Mouse (Mus musculus): Measurements from ENCODE around the gene Nif3l1. TPM values are rescaled to one million over a fixed set of nuclear protein-coding genes. Genes with fewer than 3 reads are reported as not detected.

Nif3l1 gene
- total and polyA plus RNA-seq, 3 experiments = 28.5 to 32.8 TPM; not detected in 1

DNA sequence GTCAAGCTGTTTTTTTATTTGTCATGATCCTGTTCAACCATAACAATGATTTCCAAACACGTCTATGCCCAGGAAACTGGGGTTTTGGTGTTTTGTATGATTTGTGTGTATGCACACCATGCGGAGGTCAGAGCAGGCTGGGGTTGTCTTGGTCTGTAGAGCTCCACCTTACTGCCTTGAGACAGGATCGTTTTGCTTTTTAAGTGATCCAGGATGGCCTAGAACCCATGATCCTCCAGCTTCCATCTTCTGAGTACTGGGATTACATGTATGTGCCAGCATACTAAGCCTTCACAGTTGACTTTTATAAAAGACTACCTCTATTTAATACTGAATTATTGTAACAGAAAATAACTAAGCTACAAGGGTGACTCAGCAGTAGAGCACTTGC lies 34.8 kb upstream of the Nif3l1 start:
- Histone ChIP-seq H3K27ac (ENCODE audit: control insufficient read depth, low read depth, low read length) (no peak overlapping the region), H3K27me3 (ENCODE audit: control insufficient read depth in 1 of 2, insufficient read depth in 2 of 2, low read length in 2 of 2) (no peaks in the 10 kb centered on the region), H3K4me1 (ENCODE audit: control insufficient read depth in 1 of 2, insufficient read depth in 2 of 2, low read length in 2 of 2) (no peaks in the 10 kb centered on the region), H3K4me3 (ENCODE audit: control insufficient read depth in 1 of 2, insufficient read depth in 1 of 2, low read depth in 2 of 2, low read length in 2 of 2) (no peak overlapping the region), H3K9ac (ENCODE audit: control insufficient read depth, low read depth, low read length, poor library complexity, severe bottlenecking) (no peak overlapping the region), H3K9me3 (replicated peaks; ENCODE audit: insufficient read depth, low read length) (no peaks in the 10 kb centered on the region), H3K79me2 (ENCODE audit: control insufficient read depth, insufficient read depth, low read length, poor library complexity) (no peaks in the 10 kb centered on the region), H3K36me3 (ENCODE audit: control insufficient read depth in 1 of 2, insufficient read depth in 2 of 2, low read length in 2 of 2) (peaks cover 0 to 32% of the 10 kb centered on the region in 2 experiments; a peak in 2 of 4 replicates)
- DNase-seq (ENCODE audit: low read depth, low spot score) = no peak
- TF ChIP-seq EP300 (IDR thresholded peaks at IDR 0.05; ENCODE audit: low read depth in 1 of 2, low read length in 2 of 2) (no peak), MAFK (IDR thresholded peaks at IDR 0.05; ENCODE audit: borderline replicate concordance, low read depth, low read length) (no peak), USF2 (IDR thresholded peaks at IDR 0.05; ENCODE audit: borderline replicate concordance in 1 of 2, insufficient read depth in 1 of 2, low read depth in 1 of 2, low read length in 2 of 2) (no peak), GABPA (IDR thresholded peaks at IDR 0.05; ENCODE audit: low read depth, low read length) (no peak), JUND (IDR thresholded peaks at IDR 0.05; ENCODE audit: low read depth, low read length) (no peak), KAT2A (conservative IDR thresholded peaks at IDR 0.05; ENCODE audit: low read depth, low read length) (no peak), MXI1 (IDR thresholded peaks at IDR 0.05; ENCODE audit: low read depth, low read length) (no peak), ZMIZ1 (IDR thresholded peaks at IDR 0.05; ENCODE audit: low read depth, low read length) (no peak), CTCF (IDR thresholded peaks at IDR 0.05 in 2 of 3, conservative IDR thresholded peaks at IDR 0.05 in 1 of 3; ENCODE audit: control insufficient read depth in 1 of 3, insufficient read depth in 1 of 3, low read depth in 2 of 3, low read length in 3 of 3, poor library complexity in 1 of 3, severe bottlenecking in 1 of 3) (no peak), NELFE (IDR thresholded peaks at IDR 0.05; ENCODE audit: low read depth, low read length) (no peak), SIN3A (IDR thresholded peaks at IDR 0.05; ENCODE audit: low read length) (no peak)

GRCm38 (mm10) chr1:58410776-58411175 lies 34.2 kb upstream of the Nif3l1 start:
- no peak overlapping the region for H3K27ac ChIP-seq (ENCODE audit: control insufficient read depth, low read depth, low read length)
- no peaks in the 10 kb centered on the region for H3K4me1 ChIP-seq (ENCODE audit: control insufficient read depth in 1 of 2, insufficient read depth in 2 of 2, low read length in 2 of 2)
- H3K4me3 ChIP-seq (ENCODE audit: control insufficient read depth in 1 of 2, insufficient read depth in 1 of 2, low read depth in 2 of 2, low read length in 2 of 2) = no peak overlapping the region
- H3K9ac ChIP-seq (ENCODE audit: control insufficient read depth, low read depth, low read length, poor library complexity, severe bottlenecking) = no peak overlapping the region
- no peaks in the 10 kb centered on the region for H3K79me2 ChIP-seq (ENCODE audit: control insufficient read depth, insufficient read depth, low read length, poor library complexity)
- no peak for DNase-seq (ENCODE audit: low read depth, low spot score)
- TF ChIP-seq EP300 (IDR thresholded peaks at IDR 0.05; ENCODE audit: low read depth in 1 of 2, low read length in 2 of 2) = no peak
- TF ChIP-seq BHLHE40 (IDR thresholded peaks at IDR 0.05; ENCODE audit: borderline replicate concordance, low read depth, low read length) = no peak
- TF ChIP-seq MYC (IDR thresholded peaks at IDR 0.05; ENCODE audit: low read depth, low read length) = no peak
- H3K36me3 ChIP-seq (ENCODE audit: control insufficient read depth in 1 of 2, insufficient read depth in 2 of 2, low read length in 2 of 2) = peaks cover 0 to 35% of the 10 kb centered on the region in 2 experiments; a peak in 3 of 4 replicates
- no peaks in the 10 kb centered on the region for H3K9me3 ChIP-seq (replicated peaks; ENCODE audit: insufficient read depth, low read length)
- H3K27me3 ChIP-seq (ENCODE audit: control insufficient read depth in 1 of 2, insufficient read depth in 2 of 2, low read length in 2 of 2) = no peaks in the 10 kb centered on the region

DNA sequence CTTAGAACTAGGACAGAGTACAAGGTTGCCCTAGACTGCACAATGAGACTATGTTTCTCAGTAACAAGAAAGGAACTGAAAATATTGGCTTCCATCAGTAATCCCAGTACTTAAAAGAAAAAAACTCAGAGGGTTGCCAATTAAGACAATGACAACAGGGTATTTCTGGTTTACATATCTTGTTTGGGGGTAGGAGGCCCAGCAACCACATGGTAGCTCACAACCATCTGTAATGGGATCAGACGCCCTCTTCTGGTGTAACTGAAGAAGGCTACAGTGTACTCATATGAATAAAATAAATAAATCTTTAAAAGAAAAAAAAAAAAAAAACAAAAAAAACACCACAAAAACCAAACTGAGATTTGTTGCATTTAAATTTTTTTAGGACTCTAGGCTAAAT lies 29.5 kb upstream of the Nif3l1 start:
- no peaks in the 10 kb centered on the region for H3K9me3 ChIP-seq (replicated peaks; ENCODE audit: insufficient read depth, low read length)
- H3K27me3 ChIP-seq (ENCODE audit: control insufficient read depth in 1 of 2, insufficient read depth in 2 of 2, low read length in 2 of 2) = no peaks in the 10 kb centered on the region
- no peaks in the 10 kb centered on the region for H3K4me1 ChIP-seq (ENCODE audit: control insufficient read depth in 1 of 2, insufficient read depth in 2 of 2, low read length in 2 of 2)
- H3K36me3 ChIP-seq (ENCODE audit: control insufficient read depth in 1 of 2, insufficient read depth in 2 of 2, low read length in 2 of 2) = peaks cover 8 to 70% of the 10 kb centered on the region in 2 experiments
- DNase-seq (ENCODE audit: low read depth, low spot score) = no peak
- H3K79me2 ChIP-seq (ENCODE audit: control insufficient read depth, insufficient read depth, low read length, poor library complexity) = peaks cover 8% of the 10 kb centered on the region; the same call in 1 of the 2 replicates
- no peak overlapping the region for H3K27ac ChIP-seq (ENCODE audit: control insufficient read depth, low read depth, low read length)
- H3K4me3 ChIP-seq (ENCODE audit: control insufficient read depth in 1 of 2, insufficient read depth in 1 of 2, low read depth in 2 of 2, low read length in 2 of 2) = no peak overlapping the region
- H3K9ac ChIP-seq (ENCODE audit: control insufficient read depth, low read depth, low read length, poor library complexity, severe bottlenecking) = no peak overlapping the region
- no peak for TF ChIP-seq CTCF (IDR thresholded peaks at IDR 0.05 in 2 of 3, conservative IDR thresholded peaks at IDR 0.05 in 1 of 3; ENCODE audit: control insufficient read depth in 1 of 3, insufficient read depth in 1 of 3, low read depth in 2 of 3, low read length in 3 of 3, poor library complexity in 1 of 3, severe bottlenecking in 1 of 3)
- TF ChIP-seq CHD2 (IDR thresholded peaks at IDR 0.05; ENCODE audit: low read length) = no peak
- TF ChIP-seq KAT2A (conservative IDR thresholded peaks at IDR 0.05; ENCODE audit: low read depth, low read length) = no peak
- no peak for TF ChIP-seq MAFK (IDR thresholded peaks at IDR 0.05; ENCODE audit: borderline replicate concordance, low read depth, low read length)
- no peak for TF ChIP-seq POLR2AphosphoS2 (IDR thresholded peaks at IDR 0.05; ENCODE audit: low read length)
- TF ChIP-seq SIN3A (IDR thresholded peaks at IDR 0.05; ENCODE audit: low read length) = no peak
- TF ChIP-seq MAX (IDR thresholded peaks at IDR 0.05; ENCODE audit: low read length) = no peak
- TF ChIP-seq BHLHE40 (IDR thresholded peaks at IDR 0.05; ENCODE audit: borderline replicate concordance, low read depth, low read length) = no peak
- no peak for TF ChIP-seq USF1 (IDR thresholded peaks at IDR 0.05; ENCODE audit: low read depth, low read length)
- no peak for TF ChIP-seq POLR2AphosphoS5 (IDR thresholded peaks at IDR 0.05; ENCODE audit: borderline replicate concordance, low read depth, low read length)
- TF ChIP-seq SMC3 (IDR thresholded peaks at IDR 0.05; ENCODE audit: low read depth, low read length) = no peak
- TF ChIP-seq MXI1 (IDR thresholded peaks at IDR 0.05; ENCODE audit: low read depth, low read length) = no peak
